Mouse (Mus musculus): ENCODE measurements around the gene Plxnd1.

The Plxnd1 gene

DNA sequence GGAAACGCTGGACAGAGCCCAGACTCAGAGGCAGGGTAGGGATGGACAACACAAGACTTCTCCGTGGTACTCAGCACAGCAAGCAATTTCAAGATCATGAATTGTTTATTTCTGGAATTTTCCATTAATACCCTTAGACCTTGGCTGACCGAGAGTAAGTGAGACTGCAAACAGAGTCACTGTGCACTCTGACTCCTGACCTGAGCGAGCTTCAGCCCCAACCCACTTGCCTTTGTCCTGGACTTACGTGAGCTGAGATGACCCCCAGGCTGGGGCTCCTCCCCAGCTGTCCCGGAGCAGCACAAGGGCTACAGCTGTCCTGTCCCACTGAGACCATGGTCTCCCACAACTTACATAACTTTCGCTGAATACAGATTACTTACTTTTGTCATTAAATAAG lies 11.9 kb downstream of the Plxnd1 start:
- DNase-seq (ENCODE audit: low spot score in 2 of 2) = no peak

DNA sequence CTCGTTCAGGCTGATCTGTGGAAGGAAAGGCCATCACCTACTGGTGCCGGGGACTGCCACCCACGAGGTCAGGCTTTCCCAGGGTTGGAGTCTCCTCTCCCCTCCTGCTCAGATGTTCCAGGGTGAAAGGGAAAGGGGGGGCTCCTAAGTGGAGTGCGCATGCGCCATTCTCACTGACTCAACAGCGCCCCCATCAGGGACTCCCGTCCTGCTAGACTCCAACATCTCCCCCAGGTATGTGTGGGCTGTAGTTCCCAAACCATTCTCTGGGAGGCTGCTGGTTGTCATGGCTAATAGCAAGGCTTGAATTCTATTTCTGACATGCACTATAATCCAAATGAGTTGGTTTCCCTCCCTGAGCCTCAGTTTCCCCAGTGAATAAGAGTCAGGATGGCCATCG lies 16.2 kb downstream of the Plxnd1 start:
- no peak for DNase-seq (ENCODE audit: low spot score in 2 of 2)

DNA sequence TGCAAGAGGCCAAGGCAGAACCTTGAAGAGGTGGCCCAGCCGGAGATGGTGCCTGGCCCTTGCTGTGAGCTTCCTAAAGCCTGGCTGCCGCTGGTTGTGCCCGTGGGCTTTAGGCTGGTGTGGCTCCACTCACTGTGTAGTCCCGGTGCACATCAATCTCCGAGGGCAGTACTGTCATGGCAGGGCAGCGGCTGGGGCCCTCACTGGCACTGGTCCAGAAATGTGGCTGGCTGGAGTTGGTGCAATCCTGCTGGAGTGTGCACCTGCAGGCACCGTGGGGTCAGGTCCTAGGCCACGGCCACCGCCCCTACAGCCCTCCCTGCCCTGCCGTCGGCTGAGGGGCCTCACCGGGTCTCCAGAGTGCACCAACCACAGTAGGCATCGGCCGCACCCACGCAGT lies 17.0 kb downstream of the Plxnd1 start:
- no peak for DNase-seq (ENCODE audit: low spot score in 2 of 2)

DNA sequence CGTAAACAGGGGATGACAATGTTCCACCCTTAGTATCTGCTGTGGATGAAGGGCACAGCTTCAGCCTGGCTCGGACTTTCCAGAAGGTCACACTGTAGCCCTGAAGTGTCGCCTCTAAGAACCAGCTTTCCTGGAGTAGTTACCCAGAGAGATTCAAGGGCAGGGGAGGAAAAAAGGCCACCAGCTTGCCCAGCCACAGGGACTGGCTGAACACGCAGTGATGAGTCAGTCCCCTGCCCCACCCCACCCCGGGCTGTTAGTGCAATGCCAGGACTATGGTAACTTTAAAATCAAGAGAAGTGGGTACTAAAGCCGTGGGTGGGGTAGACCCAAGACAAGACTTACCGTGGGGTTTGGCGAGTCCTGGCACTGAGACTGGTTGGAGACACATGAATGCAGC lies 19.2 kb downstream of the Plxnd1 start:
- no peak for DNase-seq (ENCODE audit: low spot score in 2 of 2)

DNA sequence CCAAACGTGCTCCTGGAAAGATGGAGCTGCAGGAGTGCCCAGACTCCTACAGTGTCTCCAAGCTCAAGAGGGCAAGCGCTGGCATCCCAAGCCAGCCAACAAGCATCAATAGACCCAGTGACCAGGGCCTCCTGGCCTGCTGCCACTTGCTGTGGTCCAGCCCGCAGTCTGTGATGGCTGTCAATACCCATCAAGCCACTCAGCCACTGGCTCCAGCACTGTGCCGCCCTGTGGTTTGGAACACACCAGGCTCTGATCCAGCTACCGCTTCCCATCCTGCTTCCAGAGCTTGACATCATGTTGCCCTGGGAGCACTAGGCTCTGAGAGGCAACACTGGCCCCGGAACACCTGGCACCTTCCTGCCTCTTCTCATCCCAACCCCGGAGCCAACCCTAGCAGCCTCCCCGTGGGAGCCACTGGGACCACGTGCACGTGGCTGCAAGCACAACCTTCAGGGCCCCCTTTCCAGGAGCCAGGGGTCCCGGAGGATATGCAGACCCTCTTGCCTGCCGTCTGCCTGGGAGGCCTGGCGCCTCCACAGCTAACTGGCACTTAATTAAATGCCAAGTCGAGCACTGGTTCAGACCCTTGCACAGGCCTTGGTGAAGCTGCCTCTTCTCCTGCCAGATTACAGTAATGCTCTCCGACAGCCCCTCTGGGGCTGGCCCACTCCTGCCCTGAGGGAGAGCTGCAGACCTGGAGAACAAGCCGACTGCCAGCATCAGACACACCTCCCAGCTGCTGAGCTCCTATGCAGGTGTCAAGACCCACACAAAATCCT lies 20.7 kb downstream of the Plxnd1 start:
- no peak for DNase-seq (ENCODE audit: low spot score in 2 of 2)

DNA sequence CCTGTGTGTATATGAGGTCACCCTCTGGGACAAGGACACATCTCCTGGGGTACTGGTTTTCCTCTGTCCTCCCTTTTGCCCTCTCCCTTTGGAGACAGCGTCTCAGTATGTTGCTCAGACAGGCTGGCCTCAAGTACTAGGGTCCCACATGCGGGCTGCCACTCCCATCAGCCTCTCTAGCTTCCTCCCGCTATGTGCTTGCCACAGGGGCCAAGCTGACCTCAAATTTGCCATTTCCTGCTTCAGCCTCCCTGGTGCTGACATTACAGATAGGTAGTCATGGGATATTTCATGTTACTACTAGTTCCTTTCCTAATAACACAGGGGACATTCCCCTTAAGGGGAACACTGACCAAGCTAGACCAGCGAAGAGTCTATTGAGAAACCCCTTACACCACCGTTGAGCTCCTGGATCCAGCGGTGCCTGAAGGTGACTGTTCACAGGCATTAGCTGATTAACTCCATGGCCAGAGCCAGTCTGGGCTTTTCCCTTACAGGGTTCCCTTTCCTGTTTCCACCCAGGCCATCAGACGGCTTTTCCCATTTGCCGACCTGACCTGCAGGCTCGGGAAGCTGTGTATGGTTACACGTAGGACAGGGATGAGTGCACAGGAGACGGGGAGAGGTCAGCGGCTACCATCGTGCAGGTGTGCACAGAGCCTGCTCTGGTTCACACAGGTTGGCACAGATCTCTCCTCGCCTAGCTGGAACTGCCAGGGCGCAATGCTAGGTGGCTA lies 21.5 kb downstream of the Plxnd1 start:
- no peak for DNase-seq (ENCODE audit: low spot score in 2 of 2)

DNA sequence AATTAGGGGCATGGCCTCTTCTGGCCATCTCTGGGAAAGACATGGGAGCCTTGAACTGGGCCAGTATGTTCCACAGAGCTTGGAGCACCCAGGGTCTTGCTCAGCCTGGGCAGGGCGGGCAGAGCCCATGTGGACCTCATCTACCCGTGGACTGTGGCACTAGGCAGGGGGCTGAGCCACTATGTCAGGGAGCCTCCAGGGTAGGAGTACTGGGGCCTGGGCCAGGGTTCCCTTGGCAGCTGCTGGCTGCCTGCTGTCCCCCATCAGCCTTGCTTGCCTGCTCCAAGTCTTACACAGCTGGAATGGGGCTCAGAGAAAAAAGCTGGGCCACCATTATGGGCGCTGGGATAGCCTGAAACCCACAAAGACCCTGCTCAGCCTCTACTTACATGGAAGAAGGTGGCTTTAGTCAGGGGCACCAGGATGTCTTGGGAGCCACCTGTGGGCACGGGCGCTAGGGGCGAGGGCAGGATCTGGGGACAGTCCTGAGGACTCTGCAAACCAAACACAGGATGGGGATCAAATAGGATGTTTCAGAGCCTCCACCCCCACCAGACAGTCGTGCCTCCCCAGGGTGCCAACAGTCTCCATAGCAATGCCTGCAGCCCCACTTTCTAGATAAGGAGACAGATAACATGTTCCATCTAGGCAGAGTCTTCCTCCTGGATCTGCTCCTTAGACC lies 22.6 kb downstream of the Plxnd1 start:
- no peak for DNase-seq (ENCODE audit: low spot score in 2 of 2)

DNA sequence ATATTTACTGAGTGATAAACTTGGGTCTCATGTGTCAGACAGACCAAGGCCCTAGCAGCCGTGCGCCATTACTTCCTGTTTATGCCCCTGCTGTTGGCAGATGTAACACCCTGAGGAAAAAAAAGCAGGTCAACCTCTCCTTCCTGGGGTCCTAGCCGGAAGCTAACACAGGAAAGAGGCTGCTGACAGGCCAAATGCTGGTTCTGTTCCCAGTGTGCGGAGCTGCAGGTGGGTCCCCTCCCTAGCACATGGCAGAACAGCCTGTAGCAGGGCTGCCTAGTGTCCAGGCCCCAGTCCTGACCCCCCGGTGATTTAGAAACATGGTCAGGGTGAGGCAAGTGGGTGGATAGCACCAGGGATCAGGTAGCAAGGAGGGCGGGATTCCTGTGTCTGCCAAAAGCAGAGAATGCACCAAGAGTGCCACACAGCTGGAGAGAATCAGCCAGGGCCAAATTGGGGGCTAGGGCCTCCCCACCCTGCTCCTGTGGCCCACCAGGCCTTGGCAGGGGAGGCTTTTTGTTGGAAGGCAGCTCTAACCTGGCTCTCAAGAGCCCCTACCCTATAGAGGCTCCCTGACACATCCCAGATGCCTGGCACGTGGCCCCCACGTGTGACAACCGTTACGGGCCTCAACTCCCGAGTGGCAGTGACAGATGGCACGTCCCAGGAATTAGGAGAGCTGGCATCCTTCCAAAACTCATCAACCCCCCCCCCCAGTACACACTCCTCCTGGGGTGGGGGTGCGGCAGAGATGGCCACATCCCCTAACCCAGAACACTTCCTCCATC lies 23.3 kb downstream of the Plxnd1 start:
- no peak for DNase-seq (ENCODE audit: low spot score in 2 of 2)

DNA sequence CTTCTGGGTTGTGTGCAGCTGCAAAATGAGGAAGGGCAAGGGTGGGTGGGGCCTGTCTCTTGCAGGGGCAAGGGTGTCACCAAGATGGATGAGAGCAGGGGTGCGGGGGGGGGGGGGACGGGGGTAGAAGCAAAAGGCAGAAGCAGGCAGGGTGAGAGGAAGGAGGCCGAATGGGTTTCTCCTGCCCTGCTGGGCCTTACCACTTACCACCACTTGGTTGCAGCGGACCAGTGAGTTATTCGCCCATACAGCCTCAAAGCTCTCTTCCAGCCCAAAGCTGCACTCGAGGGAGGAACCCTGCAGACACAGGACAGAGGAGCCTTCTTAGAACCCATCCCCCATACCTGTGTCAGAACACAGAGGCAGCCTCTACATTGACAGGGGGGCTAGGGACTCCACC lies 24.9 kb downstream of the Plxnd1 start:
- DNase-seq (ENCODE audit: low spot score in 2 of 2) = no peak

DNA sequence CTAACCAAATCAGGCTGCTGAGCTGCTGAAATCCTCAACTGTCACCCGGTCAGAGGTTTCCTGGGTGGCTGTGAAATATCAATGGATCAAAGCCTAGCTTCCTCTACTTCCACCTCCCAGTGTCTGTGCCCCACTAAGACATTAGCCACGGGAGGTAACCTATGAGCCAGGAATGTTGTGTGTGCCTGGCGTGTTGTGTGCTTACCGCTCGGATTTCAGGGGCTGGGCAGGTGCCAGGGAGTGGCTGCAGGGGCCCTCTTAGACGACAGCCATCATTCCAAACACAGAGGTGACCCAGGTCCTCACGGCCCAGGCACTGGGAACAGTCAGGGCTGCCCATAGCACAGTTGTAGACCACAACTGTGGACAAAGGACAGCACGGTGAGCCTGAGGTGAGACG lies 25.7 kb downstream of the Plxnd1 start:
- no peak for DNase-seq (ENCODE audit: low spot score in 2 of 2)

DNA sequence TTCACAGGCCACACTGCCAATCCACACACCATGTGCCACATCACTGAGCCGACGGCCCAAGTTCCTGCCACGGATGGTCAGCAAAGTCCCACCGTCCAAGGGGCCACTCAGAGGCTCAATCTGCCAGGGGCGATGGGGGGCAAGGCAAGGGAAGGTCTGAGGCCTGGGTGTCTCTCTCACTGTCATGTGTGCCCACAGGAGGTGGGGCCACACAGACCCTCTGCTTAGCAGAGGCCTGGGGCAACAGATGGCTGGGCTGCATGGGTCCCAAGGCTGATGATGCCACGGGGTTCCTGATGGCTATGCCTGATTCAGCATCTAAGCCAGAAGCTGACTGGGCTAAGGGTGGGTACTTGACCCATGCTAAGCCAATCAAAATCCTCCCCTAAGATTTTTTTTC lies 26.1 kb downstream of the Plxnd1 start:
- no peak for DNase-seq (ENCODE audit: low spot score in 2 of 2)

DNA sequence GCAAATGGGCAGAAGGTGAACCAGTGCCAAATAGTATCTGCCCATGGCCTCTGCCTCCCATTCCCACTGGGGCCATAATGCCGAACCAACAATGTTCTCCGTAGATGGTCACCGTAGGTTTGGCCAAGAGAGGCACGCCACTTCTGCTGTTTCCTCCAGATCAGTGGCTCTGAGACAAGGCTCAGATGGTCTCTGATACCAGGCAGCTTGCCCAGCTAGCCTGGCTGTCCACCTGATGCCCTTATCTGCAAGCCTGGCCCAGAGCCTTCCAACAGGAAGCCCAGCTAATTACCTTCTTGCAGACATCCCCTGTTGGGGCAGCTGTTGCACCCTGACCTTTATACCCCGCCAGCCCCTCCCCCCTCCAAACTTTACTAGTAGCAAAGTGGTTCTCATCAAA lies 26.7 kb downstream of the Plxnd1 start:
- no peak for DNase-seq (ENCODE audit: low spot score in 2 of 2)

DNA sequence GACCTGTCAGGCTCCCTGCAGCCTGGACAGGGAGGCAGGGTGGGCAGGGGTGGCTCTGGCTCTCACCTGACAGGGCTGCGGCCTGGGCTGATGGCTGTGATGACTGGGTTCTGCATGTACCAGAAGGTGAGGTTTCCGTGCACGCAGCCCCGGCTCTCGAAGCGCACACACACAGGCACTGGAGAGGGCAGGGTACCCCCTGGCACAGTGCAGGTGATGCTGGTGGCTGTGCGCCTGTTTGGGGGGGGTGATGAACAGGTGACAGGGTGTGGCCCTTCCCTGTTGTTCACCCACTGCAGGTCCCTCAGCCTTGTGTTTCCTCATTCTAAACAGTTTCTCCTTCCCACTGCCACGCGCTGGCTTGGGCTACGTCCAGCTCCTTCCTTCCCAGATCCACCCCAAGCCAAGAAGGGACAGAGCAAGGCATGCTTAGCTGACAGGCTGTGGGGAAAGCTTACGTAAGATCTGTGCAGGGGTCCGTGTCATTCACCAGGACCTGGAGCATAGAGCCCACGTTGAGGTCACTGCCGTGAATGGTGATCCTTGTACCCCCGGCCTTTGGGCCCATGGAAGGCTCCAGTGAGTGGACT lies 27.4 kb downstream of the Plxnd1 start:
- DNase-seq (ENCODE audit: low spot score in 2 of 2) = no peak

DNA sequence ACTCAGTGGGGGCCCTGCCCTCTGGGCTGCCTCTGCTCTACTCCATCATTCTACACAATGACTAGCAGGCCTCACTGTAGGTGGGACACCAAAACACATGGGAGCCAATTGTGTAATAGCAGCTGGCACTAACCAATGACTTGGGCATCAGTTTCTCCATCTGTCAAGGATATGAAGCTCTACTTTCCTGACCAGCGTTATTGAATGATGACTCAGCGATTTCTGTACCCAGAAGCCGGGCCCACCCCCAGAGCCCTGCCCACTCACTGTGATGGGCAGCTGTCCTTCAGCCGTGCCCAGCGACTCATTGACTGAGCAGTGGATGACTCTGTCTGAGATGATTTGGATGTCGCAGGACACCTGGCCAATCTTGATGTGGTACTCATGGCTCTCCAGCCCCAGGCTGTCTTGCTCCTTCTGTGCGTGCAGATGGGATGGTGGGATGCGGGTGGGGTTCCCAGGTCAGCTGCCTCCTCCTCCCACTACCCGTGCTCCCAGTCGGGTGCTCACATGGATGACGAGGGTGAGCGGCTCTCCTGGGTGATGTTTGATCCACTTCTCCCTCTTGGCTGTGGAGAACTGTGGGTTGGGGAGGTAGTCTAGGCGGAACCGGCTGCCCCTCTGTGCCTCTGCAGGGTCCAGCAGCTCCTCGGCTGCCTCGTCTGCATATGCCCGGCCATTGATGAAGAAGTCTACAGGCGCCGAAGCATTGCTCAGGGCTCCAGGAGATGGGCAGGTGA lies 28.4 kb downstream of the Plxnd1 start:
- no peak for DNase-seq (ENCODE audit: low spot score in 2 of 2)

DNA sequence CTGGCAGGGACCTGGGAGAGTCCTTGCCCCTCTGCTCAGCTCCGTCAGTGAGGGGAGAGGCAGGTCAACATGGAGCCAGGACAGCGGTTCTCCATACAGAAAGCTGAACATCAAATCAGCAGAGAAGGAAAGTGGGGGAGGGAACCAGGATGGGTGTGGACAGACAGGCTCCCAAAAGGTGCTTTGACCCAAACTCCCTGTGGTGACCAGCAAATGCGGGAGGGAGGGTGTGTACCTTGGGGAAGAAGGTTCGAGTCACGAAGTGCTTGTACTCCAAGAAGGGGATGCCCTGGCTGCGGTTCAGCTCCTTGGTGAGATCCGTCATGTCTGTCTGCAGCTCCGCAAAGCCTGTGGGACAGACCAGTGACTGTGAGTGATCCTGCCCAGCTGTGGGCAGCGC lies 31.1 kb downstream of the Plxnd1 start:
- DNase-seq (ENCODE audit: low spot score in 2 of 2) = no peak

DNA sequence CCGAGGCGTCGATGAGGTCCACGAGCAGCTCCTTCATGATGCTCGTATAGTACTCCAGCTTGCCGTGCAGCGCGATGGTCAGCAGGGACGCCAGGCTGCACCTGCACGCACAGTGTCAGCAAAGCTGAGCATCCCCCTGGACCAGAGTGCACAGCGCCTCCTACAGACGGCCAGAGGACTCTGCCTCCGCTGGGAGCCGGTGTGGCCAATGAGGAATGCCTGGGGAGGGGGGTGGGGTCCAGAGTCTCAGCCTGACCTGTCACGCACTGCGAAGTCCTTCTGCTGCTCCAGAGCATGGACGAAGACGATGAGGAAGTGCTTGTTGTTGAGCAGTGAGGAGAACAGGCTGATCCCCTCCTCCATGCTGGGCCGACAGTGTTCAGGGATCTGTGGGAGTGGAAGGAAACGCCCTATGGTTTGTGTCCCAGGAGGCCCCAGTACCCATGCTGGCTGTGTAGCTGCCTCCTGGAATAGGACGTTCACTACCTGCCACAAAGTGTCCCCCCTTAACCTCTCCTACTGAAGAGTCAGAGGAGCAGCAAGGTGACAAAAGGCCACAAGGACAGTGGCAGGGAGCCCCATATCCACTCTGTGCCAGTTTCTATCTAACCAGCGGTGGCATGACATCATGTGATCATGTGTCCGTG lies 32.2 kb downstream of the Plxnd1 start:
- no peak for DNase-seq (ENCODE audit: low spot score in 2 of 2)

DNA sequence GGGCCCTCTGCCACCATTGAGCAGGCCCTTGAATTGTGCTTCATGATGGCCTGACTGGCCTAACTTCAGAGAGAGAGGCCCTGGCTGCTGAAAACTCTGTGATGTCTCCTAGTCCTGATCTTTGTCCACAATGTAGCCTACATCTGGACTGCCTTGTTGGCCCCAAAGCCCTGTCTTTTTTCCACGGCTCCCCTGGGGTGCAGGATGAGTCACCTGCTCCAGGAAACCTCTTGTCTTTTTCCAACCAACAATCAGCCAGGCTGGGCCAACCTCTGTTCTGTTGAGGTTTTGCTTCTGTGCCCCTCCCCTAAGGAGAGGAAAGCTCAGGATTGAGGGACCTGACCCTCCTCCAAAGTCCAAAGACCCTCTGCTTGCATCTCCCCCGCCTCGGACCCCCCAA lies 33.1 kb downstream of the Plxnd1 start:
- DNase-seq (ENCODE audit: low spot score in 2 of 2) = no peak

DNA sequence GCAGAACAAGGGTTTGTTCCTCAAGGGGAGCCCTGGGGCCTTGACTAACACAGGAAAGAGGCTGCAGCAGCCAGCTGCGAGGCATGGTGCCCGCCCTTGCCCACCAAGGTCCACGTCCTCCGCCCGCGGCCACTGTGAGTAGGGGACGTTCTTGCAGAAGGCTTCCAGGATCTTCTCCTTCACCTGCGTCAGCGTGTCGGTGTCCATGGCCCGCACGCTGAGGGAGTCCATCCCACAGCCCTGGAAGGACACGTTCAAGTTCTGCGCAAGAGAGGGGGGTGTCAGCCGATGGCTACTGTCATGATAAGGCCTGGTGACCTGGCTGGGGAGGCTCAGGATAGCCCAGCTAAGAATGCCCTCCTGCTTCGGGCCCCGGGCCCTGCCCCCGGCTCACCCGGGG lies 34.5 kb downstream of the Plxnd1 start:
- no peak for DNase-seq (ENCODE audit: low spot score in 2 of 2)

DNA sequence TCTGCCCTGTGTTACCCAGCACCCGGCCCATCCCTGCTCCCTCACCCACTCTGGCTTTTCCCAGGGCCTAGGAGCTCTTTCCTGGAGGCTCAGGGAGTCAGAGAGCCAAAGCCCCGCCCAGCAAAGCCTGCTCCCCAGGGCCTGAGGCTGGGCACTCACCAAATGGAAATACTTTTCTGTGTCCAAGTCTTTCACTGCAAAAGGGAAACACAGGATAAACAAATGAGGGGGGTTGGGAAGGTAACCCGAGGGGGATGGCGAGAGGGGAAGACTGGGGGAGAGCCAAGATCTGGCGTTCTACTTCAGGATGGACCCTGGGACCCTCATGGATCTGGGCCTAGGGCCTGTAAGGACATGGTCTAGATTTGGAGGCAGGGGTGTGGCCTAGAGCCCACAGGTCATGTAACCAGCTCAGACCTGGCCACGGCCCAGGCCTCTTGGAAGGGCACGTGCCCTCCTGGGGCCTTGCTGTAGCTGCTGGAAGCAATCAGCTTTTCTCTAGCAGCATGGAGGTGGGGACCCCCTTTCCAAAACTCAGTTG lies 35.6 kb downstream of the Plxnd1 start:
- DNase-seq (ENCODE audit: low spot score in 2 of 2) = no peak

DNA sequence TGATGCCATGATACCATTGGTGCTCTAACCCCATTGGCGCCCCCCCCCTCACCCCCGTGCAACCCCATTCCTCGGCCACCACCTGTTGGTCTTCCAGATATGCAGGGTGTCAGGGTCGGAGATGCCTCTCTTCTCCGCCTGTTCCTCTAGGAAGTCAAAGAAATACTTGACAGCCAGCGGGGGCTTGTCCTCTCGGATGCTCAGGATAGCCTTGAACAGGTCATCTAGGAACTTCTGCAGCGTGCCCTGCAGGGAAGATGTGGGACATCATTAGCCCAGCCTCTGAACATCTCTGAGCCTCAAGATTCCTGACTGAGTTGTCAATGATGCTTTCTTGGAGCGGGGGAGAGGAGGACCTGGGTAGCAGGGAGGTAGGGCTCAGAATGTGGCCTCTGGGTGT lies 36.4 kb downstream of the Plxnd1 start:
- DNase-seq (ENCODE audit: low spot score in 2 of 2) = no peak
